Mouse (Mus musculus) liver, embryonic 14.5 days (tissue): ENCODE measurements around the gene Trmt44.

Source experiments
- CTCF ChIP-seq: IDR thresholded peaks from 2 replicates; pipeline ENCODE4 v1.5.1; 2016; ENCODE audit warnings: antibody characterized with exemption, low read depth, control low read depth
- EP300 ChIP-seq: IDR thresholded peaks from 2 replicates; pipeline ENCODE4 v1.6.1; 2016; ENCODE audit warnings: antibody characterized with exemption, low read depth

DNA sequence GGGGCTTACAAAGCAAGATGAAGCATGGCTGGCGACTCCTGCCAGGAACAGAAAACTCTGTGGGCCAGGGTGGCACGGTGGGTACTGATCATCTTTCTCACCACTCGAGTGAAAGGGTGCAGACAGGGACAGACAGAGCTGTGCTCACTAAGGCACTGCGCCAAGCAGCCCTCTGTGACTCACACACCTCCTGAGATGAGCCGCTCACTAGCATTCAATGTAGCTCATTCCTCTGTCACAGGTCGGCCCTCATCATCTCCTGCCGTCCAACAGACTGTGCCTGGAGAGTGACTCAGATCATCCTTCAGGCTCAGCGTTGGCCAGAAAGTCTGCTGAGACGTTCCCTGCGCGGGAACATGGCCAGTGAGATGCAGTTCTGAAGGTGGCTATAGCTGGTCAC is 58.1 kb downstream of the Trmt44 start:
- no peak for TF ChIP-seq CTCF
- no peak for TF ChIP-seq EP300
